Mouse (Mus musculus): ENCODE measurements around the gene Gm37240. TPM values are rescaled to one million over a fixed set of nuclear protein-coding genes. Genes with fewer than 3 reads are reported as not detected.

The Gm37240 gene
- total RNA-seq, 2 experiments from 2014 or later: 3.9 to 6.6 TPM

GRCm38 (mm10) chr3:85485536-85486190 lies 401.7 kb downstream of the Gm37240 start:
- no peak for DNase-seq

GRCm38 (mm10) chr3:85482636-85483035 lies 404.7 kb downstream of the Gm37240 start:
- peak; percentile 79 for DNase-seq

GRCm38 (mm10) chr3:85480638-85481037 lies 406.7 kb downstream of the Gm37240 start:
- no peak for DNase-seq

GRCm38 (mm10) chr3:85478731-85479130 lies 408.6 kb downstream of the Gm37240 start:
- no peak for DNase-seq

- peak; percentile 44 for DNase-seq
Observed at GRCm38 (mm10) chr3:85469711-85470110, 417.6 kb downstream of the Gm37240 start.

- DNase-seq: no peak
Observed at GRCm38 (mm10) chr3:85468995-85469394, 418.3 kb downstream of the Gm37240 start.

GRCm38 (mm10) chr3:85465283-85466025 lies 421.9 kb downstream of the Gm37240 start:
- DNase-seq: no peak

GRCm38 (mm10) chr3:85460021-85460420 lies 427.3 kb downstream of the Gm37240 start:
- no peak for DNase-seq

- DNase-seq: no peak
Observed at GRCm38 (mm10) chr3:85456983-85457382, 430.3 kb downstream of the Gm37240 start.

- DNase-seq: no peak
Observed at GRCm38 (mm10) chr3:85455453-85455852, 431.9 kb downstream of the Gm37240 start.

GRCm38 (mm10) chr3:85454001-85454400 lies 433.3 kb downstream of the Gm37240 start:
- peak; percentile 47 for DNase-seq

- DNase-seq: no peak
Observed at GRCm38 (mm10) chr3:85449461-85449860, 437.9 kb downstream of the Gm37240 start.

- DNase-seq: no peak
Observed at GRCm38 (mm10) chr3:85442781-85443180, 444.5 kb downstream of the Gm37240 start.

GRCm38 (mm10) chr3:85442261-85442660 lies 445.1 kb downstream of the Gm37240 start:
- DNase-seq: no peak

- no peak for DNase-seq
Observed at GRCm38 (mm10) chr3:85435406-85435805, 451.9 kb downstream of the Gm37240 start.

- DNase-seq: no peak
Observed at GRCm38 (mm10) chr3:85431208-85431607, 456.1 kb downstream of the Gm37240 start.

- DNase-seq: no peak
Observed at GRCm38 (mm10) chr3:85423376-85423997, 463.8 kb downstream of the Gm37240 start.

- no peak for DNase-seq
Observed at GRCm38 (mm10) chr3:85421403-85421802, 465.9 kb downstream of the Gm37240 start.

GRCm38 (mm10) chr3:85417663-85418062 lies 469.7 kb downstream of the Gm37240 start:
- DNase-seq: no peak

- DNase-seq: no peak
Observed at GRCm38 (mm10) chr3:85398841-85399240, 488.5 kb downstream of the Gm37240 start.

- no peak for DNase-seq
Observed at GRCm38 (mm10) chr3:85398483-85398835, 488.9 kb downstream of the Gm37240 start.

- DNase-seq: no peak
Observed at GRCm38 (mm10) chr3:85397816-85398482, 489.4 kb downstream of the Gm37240 start.

GRCm38 (mm10) chr3:85393395-85393794 lies 493.9 kb downstream of the Gm37240 start:
- DNase-seq: no peak
